Mouse (Mus musculus) 3134 (cell line): Measurements from ENCODE around the gene Pip4k2c.
A peak's percentile ranks its signal among the peaks of the same experiment; 100 is the strongest.
"Not testable (repeated sequence)": the region's sequence is repeated elsewhere in the genome, so short reads cannot be mapped to it uniquely, and the experiment has no call there.

Experiments
- DNase-seq: peaks from one replicate; pipeline ENCODE4 v3.0.0-alpha.2; 2011; ENCODE audit warnings: low spot score; ENCODE audit not compliant: insufficient read length; ENCODE audit errors: extremely low read depth

The Pip4k2c gene

GRCm38 (mm10) chr10:127209928-127210570 is 1.3 kb downstream of the Pip4k2c start:
- DNase-seq: no peak

GRCm38 (mm10) chr10:127208921-127209320 is 2.5 kb downstream of the Pip4k2c start:
- no peak for DNase-seq

- no peak for DNase-seq
Observed at GRCm38 (mm10) chr10:127205373-127205772, 6.0 kb downstream of the Pip4k2c start.

GRCm38 (mm10) chr10:127204589-127204988 is 6.8 kb downstream of the Pip4k2c start:
- DNase-seq: no peak

GRCm38 (mm10) chr10:127203106-127203505 is 8.3 kb downstream of the Pip4k2c start:
- DNase-seq: no peak

GRCm38 (mm10) chr10:127200279-127200678 is 11.1 kb downstream of the Pip4k2c start:
- no peak for DNase-seq

- no peak for DNase-seq
Observed at GRCm38 (mm10) chr10:127199474-127199873, 11.9 kb downstream of the Pip4k2c start.

- DNase-seq: no peak
Observed at GRCm38 (mm10) chr10:127199068-127199467, 12.3 kb downstream of the Pip4k2c start.

- DNase-seq: no peak
Observed at GRCm38 (mm10) chr10:127198492-127198891, 12.9 kb downstream of the Pip4k2c start.

GRCm38 (mm10) chr10:127197505-127198110 is 13.8 kb downstream of the Pip4k2c start:
- DNase-seq: no peak

- DNase-seq: no peak
Observed at GRCm38 (mm10) chr10:127197104-127197503, 14.3 kb downstream of the Pip4k2c start.

GRCm38 (mm10) chr10:127196392-127196791 is 15.0 kb downstream of the Pip4k2c start:
- peak; percentile 56 for DNase-seq

GRCm38 (mm10) chr10:127195328-127196129 is 15.9 kb downstream of the Pip4k2c start, which contains the start of gene Dtx3:
TSS of gene Dtx3 (minus strand) at chr10:127195728.
- peak; percentile 73 for DNase-seq

GRCm38 (mm10) chr10:127194428-127195327 is 16.7 kb downstream of the Pip4k2c start:
- DNase-seq: peak; percentile 77

- DNase-seq: no peak
Observed at GRCm38 (mm10) chr10:127193011-127193410, 18.4 kb downstream of the Pip4k2c start.

- DNase-seq: not testable (repeated sequence)
Observed at GRCm38 (mm10) chr10:127192057-127192328, 19.4 kb downstream of the Pip4k2c start.

- no peak for DNase-seq
Observed at GRCm38 (mm10) chr10:127191191-127192056, 20.0 kb downstream of the Pip4k2c start.

- no peak for DNase-seq
Observed at GRCm38 (mm10) chr10:127190398-127191190, 20.8 kb downstream of the Pip4k2c start.
